Mouse (Mus musculus): ENCODE measurements around the gene Slc7a10. TPM values are rescaled to one million over a fixed set of nuclear protein-coding genes. Genes with fewer than 3 reads are reported as not detected.

Gene Slc7a10
- polyA plus RNA-seq, 1 experiment from 2014 or later = 6.2 TPM

DNA sequence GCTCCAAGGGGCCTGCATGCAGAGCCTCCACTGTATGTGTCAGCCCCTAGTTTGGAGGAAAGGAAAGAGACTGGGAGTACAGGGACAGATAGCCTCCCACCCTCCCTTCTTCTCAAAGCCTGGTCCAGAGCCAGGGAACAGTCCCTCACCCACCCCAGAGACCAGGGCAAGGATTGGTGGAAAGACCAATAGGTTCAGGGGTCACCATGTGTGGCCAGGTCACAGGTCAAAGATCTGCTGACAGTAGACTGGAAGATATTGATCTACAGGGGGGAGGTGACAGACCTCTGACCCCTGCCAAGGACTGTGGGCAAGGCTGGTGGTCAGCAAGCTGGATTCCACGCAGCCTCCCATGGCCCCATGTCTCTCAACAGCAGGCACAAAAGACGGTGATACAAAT is 18.3 kb upstream of the Slc7a10 start:
- no peaks in the 10 kb centered on the region for H3K9me3 ChIP-seq (ENCODE audit: control insufficient read depth, low read length)
- no peak overlapping the region for H3K9ac ChIP-seq (ENCODE audit: low read length)
- H3K27me3 ChIP-seq (ENCODE audit: control insufficient read depth, insufficient read depth, low read depth, low read length) = no peaks in the 10 kb centered on the region; the same call in 1 of the 2 replicates
- no peak for ATAC-seq (ENCODE audit: low read depth)
- no peak overlapping the region for H3K4me2 ChIP-seq (ENCODE audit: low read depth, low read length)
- no peak overlapping the region for H3K27ac ChIP-seq (ENCODE audit: low read length)
- H3K4me1 ChIP-seq (replicated peaks; ENCODE audit: control insufficient read depth, insufficient read depth, low read length) = peaks cover 2% of the 10 kb centered on the region; the same call in 1 of the 2 replicates
- WGBS = 67% methylated on average over 2 of the region's 2 CpGs
- H3K36me3 ChIP-seq (ENCODE audit: control insufficient read depth, insufficient read depth, low read length) = no peaks in the 10 kb centered on the region
- H3K4me3 ChIP-seq (ENCODE audit: low read length) = no peak overlapping the region

GRCm38 (mm10) chr7:35169341-35169740 is 16.8 kb upstream of the Slc7a10 start:
- no peak overlapping the region for H3K4me3 ChIP-seq (ENCODE audit: low read length)
- WGBS = 15% methylated on average over 6 of the region's 6 CpGs
- H3K27ac ChIP-seq (ENCODE audit: low read length) = no peak overlapping the region
- H3K4me1 ChIP-seq (replicated peaks; ENCODE audit: control insufficient read depth, insufficient read depth, low read length) = peaks cover 2% of the 10 kb centered on the region; the same call in 1 of the 2 replicates
- H3K36me3 ChIP-seq (ENCODE audit: control insufficient read depth, insufficient read depth, low read length) = no peaks in the 10 kb centered on the region
- peak; percentile 73 for ATAC-seq (ENCODE audit: low read depth)
- H3K9ac ChIP-seq (ENCODE audit: low read length) = no peak overlapping the region
- no peak overlapping the region for H3K4me2 ChIP-seq (ENCODE audit: low read depth, low read length)
- H3K27me3 ChIP-seq (ENCODE audit: control insufficient read depth, insufficient read depth, low read depth, low read length) = no peaks in the 10 kb centered on the region; the same call in 1 of the 2 replicates
- no peaks in the 10 kb centered on the region for H3K9me3 ChIP-seq (ENCODE audit: control insufficient read depth, low read length)

DNA sequence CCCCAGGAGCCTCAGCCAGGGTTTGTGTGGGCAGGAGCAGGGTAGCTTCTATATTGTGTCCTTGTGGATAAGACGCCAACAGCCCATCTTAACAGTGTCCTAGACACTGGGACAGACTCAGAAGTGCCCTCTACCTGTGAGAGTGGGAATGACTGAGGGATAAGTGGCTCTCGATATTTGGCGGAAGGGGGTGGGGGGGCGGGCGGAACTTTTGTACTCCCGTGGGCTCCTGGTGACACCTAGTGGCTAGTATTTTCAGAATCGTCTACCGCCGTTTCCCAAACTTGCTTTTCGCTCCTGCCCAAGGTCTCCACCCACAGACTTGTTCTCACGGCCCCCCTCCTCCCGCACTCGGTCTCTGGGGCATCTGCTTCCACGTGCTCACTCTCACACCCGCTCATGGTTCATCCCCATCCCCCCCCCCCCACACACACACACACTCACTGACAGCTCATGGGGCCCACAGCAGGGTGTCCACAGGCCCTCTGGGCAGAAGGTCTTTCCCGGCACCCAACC is 14.3 kb upstream of the Slc7a10 start:
- Histone ChIP-seq H3K9me3 (ENCODE audit: control insufficient read depth, low read length) (no peaks in the 10 kb centered on the region), H3K4me3 (ENCODE audit: low read length) (no peak overlapping the region), H3K36me3 (ENCODE audit: control insufficient read depth, insufficient read depth, low read length) (no peaks in the 10 kb centered on the region), H3K4me1 (replicated peaks; ENCODE audit: control insufficient read depth, insufficient read depth, low read length) (peaks cover 2% of the 10 kb centered on the region; the same call in 1 of the 2 replicates), H3K4me2 (ENCODE audit: low read depth, low read length) (peak overlapping the region; percentile 38), H3K9ac (ENCODE audit: low read length) (peak overlapping the region; percentile 40), H3K27ac (ENCODE audit: low read length) (no peak overlapping the region), H3K27me3 (ENCODE audit: control insufficient read depth, insufficient read depth, low read depth, low read length) (no peaks in the 10 kb centered on the region; the same call in 1 of the 2 replicates)
- under 1% methylated on average over 16 of the region's 16 CpGs for WGBS
- ATAC-seq (ENCODE audit: low read depth) = peak; percentile 77

DNA sequence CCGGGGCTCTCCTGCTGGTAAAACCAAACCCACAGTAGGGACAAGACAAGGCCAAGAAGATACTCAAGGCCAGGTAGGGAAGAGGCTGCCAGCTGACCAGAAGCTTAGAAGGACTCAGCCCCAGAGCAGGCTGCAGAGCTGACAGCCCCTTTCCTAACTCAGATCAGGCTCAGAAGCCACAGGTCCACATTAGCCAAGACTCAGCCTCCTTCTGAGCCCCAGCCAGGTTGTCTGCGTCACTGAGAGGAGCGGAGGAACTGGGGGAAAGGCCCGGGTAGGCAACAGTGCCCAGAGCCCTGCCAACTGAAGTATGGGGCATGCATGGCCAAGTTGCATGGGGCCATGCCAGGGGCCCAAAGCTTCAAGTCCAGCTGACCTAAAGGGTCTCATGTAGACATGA is 13.7 kb upstream of the Slc7a10 start:
- 62% methylated on average over 4 of the region's 4 CpGs for WGBS
- H3K9me3 ChIP-seq (ENCODE audit: control insufficient read depth, low read length) = no peaks in the 10 kb centered on the region
- H3K27me3 ChIP-seq (ENCODE audit: control insufficient read depth, insufficient read depth, low read depth, low read length) = no peaks in the 10 kb centered on the region; the same call in 1 of the 2 replicates
- H3K36me3 ChIP-seq (ENCODE audit: control insufficient read depth, insufficient read depth, low read length) = no peaks in the 10 kb centered on the region
- no peak overlapping the region for H3K27ac ChIP-seq (ENCODE audit: low read length)
- peaks cover 2% of the 10 kb centered on the region; the same call in 1 of the 2 replicates for H3K4me1 ChIP-seq (replicated peaks; ENCODE audit: control insufficient read depth, insufficient read depth, low read length)
- no peak overlapping the region for H3K9ac ChIP-seq (ENCODE audit: low read length)
- no peak overlapping the region; the same call in 1 of the 2 replicates for H3K4me2 ChIP-seq (ENCODE audit: low read depth, low read length)
- H3K4me3 ChIP-seq (ENCODE audit: low read length) = no peak overlapping the region
- no peak for ATAC-seq (ENCODE audit: low read depth)

DNA sequence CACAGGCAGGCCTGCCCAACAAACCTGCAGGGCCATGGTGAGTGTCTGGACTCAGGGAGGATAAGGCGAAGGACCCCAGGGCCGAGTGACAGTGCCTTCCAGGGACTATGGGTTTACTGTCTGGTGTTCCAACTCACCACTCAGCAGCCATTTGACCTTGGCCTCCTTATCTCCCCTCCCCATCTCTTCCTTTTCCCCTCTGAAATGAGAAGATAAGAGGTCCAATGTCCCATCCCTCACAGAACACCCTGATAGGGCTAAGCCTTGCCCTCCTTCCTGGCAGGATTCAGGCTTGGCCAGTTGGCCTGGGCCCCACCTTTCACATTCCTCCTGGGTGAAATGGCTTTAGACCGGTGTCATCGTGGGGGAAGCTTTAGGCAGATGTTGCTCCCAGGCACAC is 10.7 kb upstream of the Slc7a10 start:
- H3K9ac ChIP-seq (ENCODE audit: low read length) = no peak overlapping the region
- WGBS = 74% methylated on average over 4 of the region's 4 CpGs
- no peak overlapping the region for H3K4me2 ChIP-seq (ENCODE audit: low read depth, low read length)
- H3K36me3 ChIP-seq (ENCODE audit: control insufficient read depth, insufficient read depth, low read length) = no peaks in the 10 kb centered on the region
- no peak for ATAC-seq (ENCODE audit: low read depth)
- no peaks in the 10 kb centered on the region; the same call in 1 of the 2 replicates for H3K27me3 ChIP-seq (ENCODE audit: control insufficient read depth, insufficient read depth, low read depth, low read length)
- H3K27ac ChIP-seq (ENCODE audit: low read length) = no peak overlapping the region
- H3K9me3 ChIP-seq (ENCODE audit: control insufficient read depth, low read length) = 0 out of 2 replicates have a peak, but pooled peaks cover 2% of the 10 kb centered on the region
- no peak overlapping the region for H3K4me3 ChIP-seq (ENCODE audit: low read length)
- peaks cover 2% of the 10 kb centered on the region; the same call in 1 of the 2 replicates for H3K4me1 ChIP-seq (replicated peaks; ENCODE audit: control insufficient read depth, insufficient read depth, low read length)

- WGBS = 47% methylated on average over 18 of the region's 18 CpGs
- H3K36me3 ChIP-seq (ENCODE audit: control insufficient read depth, insufficient read depth, low read length) = no peaks in the 10 kb centered on the region
- no peak overlapping the region for H3K4me2 ChIP-seq (ENCODE audit: low read depth, low read length)
Observed at GRCm38 (mm10) chr7:35176412-35177381, 9.5 kb upstream of the Slc7a10 start.

DNA sequence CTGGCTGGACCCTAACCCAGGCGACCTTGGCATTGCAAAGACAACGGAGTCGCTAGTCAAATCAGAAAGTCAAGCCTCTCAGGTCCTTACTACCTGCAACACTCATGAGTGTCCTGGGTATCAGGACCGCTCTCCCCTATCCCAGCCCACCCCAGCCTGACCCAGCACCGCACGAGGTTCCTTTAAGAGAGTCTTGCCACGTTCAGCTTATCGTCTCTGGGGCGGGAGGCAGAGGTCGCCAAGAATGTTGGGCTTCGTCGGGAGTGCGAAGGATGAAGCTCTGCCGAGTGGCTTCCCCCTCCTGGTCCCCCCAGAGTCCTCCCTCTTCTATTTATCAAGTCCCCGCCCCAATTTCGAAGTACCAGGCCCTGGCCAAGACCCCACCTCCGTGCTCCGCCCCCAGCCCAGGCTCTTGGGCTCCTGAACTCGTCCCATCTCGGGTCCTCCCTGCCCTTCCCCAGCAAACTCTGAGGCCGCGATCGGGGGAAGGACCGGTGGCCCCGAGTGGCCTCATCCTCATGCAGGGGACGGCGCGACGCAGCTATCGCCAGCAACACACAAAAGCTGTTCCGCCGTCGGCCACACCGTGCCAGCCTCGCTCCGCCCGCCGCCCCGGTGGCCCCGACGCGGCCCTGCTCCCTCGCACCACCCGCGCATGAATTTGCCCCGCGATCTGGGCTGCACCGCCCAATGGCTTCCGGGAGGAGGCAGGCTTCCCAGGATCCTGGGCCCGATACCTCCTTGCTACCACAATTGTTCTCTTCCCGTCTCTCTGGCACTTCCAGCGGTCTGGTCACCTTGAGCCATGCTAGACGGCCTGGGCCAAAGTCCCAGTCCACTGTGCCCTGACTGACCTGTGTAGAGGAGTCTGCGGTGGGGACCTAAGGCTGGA is 1.1 kb upstream of the Slc7a10 start:
- Histone ChIP-seq H3K9me3 (ENCODE audit: control insufficient read depth, low read length) (0 out of 2 replicates have a peak, but pooled peaks cover 2% of the 10 kb centered on the region), H3K4me1 (replicated peaks; ENCODE audit: control insufficient read depth, insufficient read depth, low read length) (peaks cover 17% of the 10 kb centered on the region), H3K27me3 (ENCODE audit: control insufficient read depth, insufficient read depth, low read depth, low read length) (peaks cover 33% of the 10 kb centered on the region), H3K27ac (ENCODE audit: low read length) (no peak overlapping the region), H3K4me3 (ENCODE audit: low read length) (peak overlapping the region; percentile 45), H3K9ac (ENCODE audit: low read length) (peak overlapping the region; percentile 27), H3K36me3 (ENCODE audit: control insufficient read depth, insufficient read depth, low read length) (no peaks in the 10 kb centered on the region), H3K4me2 (ENCODE audit: low read depth, low read length) (peak overlapping the region; percentile 71)
- ATAC-seq (ENCODE audit: low read depth) = peak; percentile 66
- 2% methylated on average over 54 of the region's 54 CpGs for WGBS

More at GRCm38 (mm10) chr7:35176412-35177381, 9.5 kb upstream of the Slc7a10 start:
- Histone ChIP-seq H3K9ac (ENCODE audit: low read length) (no peak overlapping the region), H3K4me1 (replicated peaks; ENCODE audit: control insufficient read depth, insufficient read depth, low read length) (peaks cover 2% of the 10 kb centered on the region; the same call in 1 of the 2 replicates), H3K27me3 (ENCODE audit: control insufficient read depth, insufficient read depth, low read depth, low read length) (no peaks in the 10 kb centered on the region), H3K27ac (ENCODE audit: low read length) (no peak overlapping the region), H3K9me3 (ENCODE audit: control insufficient read depth, low read length) (0 out of 2 replicates have a peak, but pooled peaks cover 2% of the 10 kb centered on the region), H3K4me3 (ENCODE audit: low read length) (no peak overlapping the region)
- ATAC-seq (ENCODE audit: low read depth) = no peak

DNA sequence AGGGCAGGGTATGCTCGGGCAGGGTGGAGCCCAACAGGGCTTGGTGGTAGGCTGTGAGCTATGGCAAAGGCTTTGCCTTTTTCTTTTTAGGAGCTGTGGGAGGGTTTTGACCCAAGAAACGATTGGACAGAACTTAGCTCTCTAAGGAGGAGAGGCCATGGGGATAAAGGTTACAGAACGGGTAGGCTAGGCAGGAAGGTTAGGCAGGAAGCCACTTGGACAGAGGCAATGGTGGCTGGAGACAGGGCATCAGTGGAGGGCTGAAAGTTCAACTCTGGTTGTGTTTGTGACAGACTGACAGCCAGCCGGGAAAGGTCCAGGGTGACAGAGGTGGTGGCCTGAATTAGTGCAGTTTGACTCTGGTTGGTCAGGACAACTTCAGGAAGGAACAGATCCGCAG is 3.5 kb downstream of the Slc7a10 start:
- no peak for ATAC-seq (ENCODE audit: low read depth)
- H3K27me3 ChIP-seq (ENCODE audit: control insufficient read depth, insufficient read depth, low read depth, low read length) = peaks cover 30% of the 10 kb centered on the region
- H3K4me2 ChIP-seq (ENCODE audit: low read depth, low read length) = no peak overlapping the region
- no peak overlapping the region for H3K4me3 ChIP-seq (ENCODE audit: low read length)
- WGBS = 49% methylated on average over 5 of the region's 5 CpGs
- H3K4me1 ChIP-seq (replicated peaks; ENCODE audit: control insufficient read depth, insufficient read depth, low read length) = peaks cover 17% of the 10 kb centered on the region
- no peaks in the 10 kb centered on the region for H3K9me3 ChIP-seq (ENCODE audit: control insufficient read depth, low read length)
- H3K9ac ChIP-seq (ENCODE audit: low read length) = no peak overlapping the region
- H3K27ac ChIP-seq (ENCODE audit: low read length) = no peak overlapping the region
- H3K36me3 ChIP-seq (ENCODE audit: control insufficient read depth, insufficient read depth, low read length) = no peaks in the 10 kb centered on the region
